Mouse (Mus musculus): ENCODE results near the gene Prkag2. TPM values are rescaled to one million over a fixed set of nuclear protein-coding genes. Genes with fewer than 3 reads are reported as not detected.

The Prkag2 gene
- polyA plus RNA-seq, 1 experiment from 2014 or later, result 59.1 TPM

DNA sequence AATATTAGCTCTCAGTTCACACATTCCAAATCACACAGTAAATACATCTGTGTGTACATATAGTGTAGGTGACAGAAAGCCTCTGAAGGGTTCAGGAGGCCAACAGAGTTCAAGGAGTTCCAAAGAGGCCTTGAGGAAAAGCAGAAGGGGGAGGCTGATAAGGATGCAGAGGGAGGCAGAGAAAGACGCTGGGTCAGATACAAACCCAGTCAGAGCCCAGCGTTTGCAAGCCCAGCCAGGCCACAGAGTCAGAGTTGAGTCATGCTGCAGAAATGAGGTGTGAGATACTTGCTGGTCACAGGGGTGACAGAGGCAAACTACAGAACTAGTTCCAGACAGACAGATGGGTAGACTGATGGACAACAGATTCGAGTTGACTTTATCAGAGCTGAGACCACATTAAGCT lies 70.2 kb downstream of the Prkag2 start:
- WGBS, result 82% methylated on average over 3 of the region's 3 CpGs
- Histone ChIP-seq H3K9me3 (ENCODE audit: control insufficient read depth, low read length) (no peaks in the 10 kb centered on the region), H3K27ac (ENCODE audit: low read depth, low read length) (no peak overlapping the region), H3K4me2 (ENCODE audit: low read depth) (no peak overlapping the region), H3K27me3 (ENCODE audit: control insufficient read depth, insufficient read depth, low read length) (no peaks in the 10 kb centered on the region), H3K4me3 (ENCODE audit: low read depth, low read length) (no peak overlapping the region), H3K4me1 (ENCODE audit: control insufficient read depth, insufficient read depth, low read length) (no peaks in the 10 kb centered on the region), H3K36me3 (ENCODE audit: control insufficient read depth, insufficient read depth, low read length) (no peaks in the 10 kb centered on the region), H3K9ac (ENCODE audit: low read length) (no peak overlapping the region)
- DNase-seq (ENCODE audit: low spot score), result no peak
- ATAC-seq (ENCODE audit: insufficient read depth, low FRiP score, low TSS enrichment), result no peak

GRCm38 (mm10) chr5:25027673-25028072 lies 72.8 kb downstream of the Prkag2 start:
- Histone ChIP-seq H3K36me3 (ENCODE audit: control insufficient read depth, insufficient read depth, low read length) (no peaks in the 10 kb centered on the region), H3K27ac (ENCODE audit: low read depth, low read length) (no peak overlapping the region), H3K4me3 (ENCODE audit: low read depth, low read length) (no peak overlapping the region), H3K9me3 (ENCODE audit: control insufficient read depth, low read length) (no peaks in the 10 kb centered on the region), H3K4me1 (ENCODE audit: control insufficient read depth, insufficient read depth, low read length) (no peaks in the 10 kb centered on the region), H3K27me3 (ENCODE audit: control insufficient read depth, insufficient read depth, low read length) (no peaks in the 10 kb centered on the region), H3K9ac (ENCODE audit: low read length) (no peak overlapping the region), H3K4me2 (ENCODE audit: low read depth) (no peak overlapping the region)
- DNase-seq (ENCODE audit: low spot score), result no peak
- no peak for ATAC-seq (ENCODE audit: insufficient read depth, low FRiP score, low TSS enrichment)
- 67% methylated on average over 4 of the region's 4 CpGs for WGBS

DNA sequence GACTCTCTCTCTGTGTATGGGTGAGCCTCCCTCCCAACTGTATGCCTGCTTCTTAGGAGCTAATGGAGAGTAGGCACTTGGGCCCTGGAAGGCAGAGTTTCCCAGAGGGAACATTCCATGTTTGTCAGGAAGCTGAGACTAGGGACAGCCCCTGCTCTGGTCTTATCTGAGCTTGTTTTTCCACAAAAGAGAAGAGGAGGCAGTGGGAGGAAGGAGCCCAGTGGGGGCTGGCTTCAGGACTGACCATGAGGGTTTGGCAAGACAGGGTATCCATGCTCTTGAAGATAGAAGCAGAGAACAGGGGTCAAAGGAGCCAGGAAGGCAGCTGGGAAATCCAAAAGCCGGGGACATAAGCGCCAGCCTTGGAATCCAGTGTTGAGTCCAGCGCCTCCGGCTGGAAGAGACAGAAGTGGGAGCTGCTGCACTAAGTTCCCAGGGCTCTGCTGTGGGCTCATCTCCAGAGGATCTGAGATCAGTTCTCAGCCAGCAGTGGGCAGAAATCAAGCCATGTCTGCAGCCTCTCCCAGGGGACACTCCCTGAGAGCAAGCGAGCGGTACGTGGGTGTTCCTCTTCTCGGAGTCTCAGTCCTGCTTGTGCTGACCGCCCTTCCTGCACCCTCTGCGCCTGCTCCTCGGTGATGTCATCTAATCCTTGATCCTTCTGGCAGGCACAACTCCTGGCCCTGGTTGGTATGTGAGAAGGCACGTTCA lies 75.0 kb downstream of the Prkag2 start:
- Histone ChIP-seq H3K4me2 (ENCODE audit: low read depth) (no peak overlapping the region), H3K36me3 (ENCODE audit: control insufficient read depth, insufficient read depth, low read length) (no peaks in the 10 kb centered on the region), H3K27me3 (ENCODE audit: control insufficient read depth, insufficient read depth, low read length) (no peaks in the 10 kb centered on the region), H3K9me3 (ENCODE audit: control insufficient read depth, low read length) (no peaks in the 10 kb centered on the region), H3K4me3 (ENCODE audit: low read depth, low read length) (no peak overlapping the region), H3K4me1 (ENCODE audit: control insufficient read depth, insufficient read depth, low read length) (no peaks in the 10 kb centered on the region), H3K9ac (ENCODE audit: low read length) (no peak overlapping the region), H3K27ac (ENCODE audit: low read depth, low read length) (no peak overlapping the region)
- no peak for DNase-seq (ENCODE audit: low spot score)
- 77% methylated on average over 12 of the region's 12 CpGs for WGBS
- no peak for ATAC-seq (ENCODE audit: insufficient read depth, low FRiP score, low TSS enrichment)

- Histone ChIP-seq H3K9ac (ENCODE audit: low read length) (no peak overlapping the region), H3K4me2 (ENCODE audit: low read depth) (no peak overlapping the region), H3K27ac (ENCODE audit: low read depth, low read length) (no peak overlapping the region), H3K9me3 (ENCODE audit: control insufficient read depth, low read length) (no peaks in the 10 kb centered on the region), H3K4me3 (ENCODE audit: low read depth, low read length) (no peak overlapping the region), H3K4me1 (ENCODE audit: control insufficient read depth, insufficient read depth, low read length) (no peaks in the 10 kb centered on the region), H3K27me3 (ENCODE audit: control insufficient read depth, insufficient read depth, low read length) (no peaks in the 10 kb centered on the region), H3K36me3 (ENCODE audit: control insufficient read depth, insufficient read depth, low read length) (no peaks in the 10 kb centered on the region)
- WGBS, result 56% methylated on average over 4 of the region's 4 CpGs
- no peak for DNase-seq (ENCODE audit: low spot score)
- no peak for ATAC-seq (ENCODE audit: insufficient read depth, low FRiP score, low TSS enrichment)
These were observed 77.5 kb downstream of the Prkag2 start for GRCm38 (mm10) chr5:25022904-25023303.

DNA sequence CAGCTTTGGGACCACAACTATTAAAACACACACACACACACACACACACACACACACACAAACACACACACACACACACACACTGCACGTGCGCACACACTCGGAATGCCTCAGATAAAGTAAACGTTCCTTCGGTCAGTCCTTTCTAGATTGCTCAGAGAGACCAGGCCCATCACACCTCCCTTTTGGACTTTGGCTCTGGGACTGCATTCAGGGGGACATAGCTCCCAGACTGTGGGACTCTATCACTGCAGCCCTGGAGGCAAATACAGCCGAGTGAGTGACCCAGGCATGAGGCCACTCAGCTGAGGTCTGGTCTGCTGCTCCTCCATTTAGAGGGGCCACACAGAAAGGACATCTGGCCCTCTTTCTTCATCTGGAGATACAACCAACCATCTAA lies 81.2 kb downstream of the Prkag2 start:
- Histone ChIP-seq H3K9me3 (ENCODE audit: control insufficient read depth, low read length) (no peaks in the 10 kb centered on the region), H3K4me1 (ENCODE audit: control insufficient read depth, insufficient read depth, low read length) (no peaks in the 10 kb centered on the region), H3K27ac (ENCODE audit: low read depth, low read length) (no peak overlapping the region), H3K4me3 (ENCODE audit: low read depth, low read length) (no peak overlapping the region), H3K36me3 (ENCODE audit: control insufficient read depth, insufficient read depth, low read length) (no peaks in the 10 kb centered on the region), H3K4me2 (ENCODE audit: low read depth) (no peak overlapping the region), H3K9ac (ENCODE audit: low read length) (no peak overlapping the region), H3K27me3 (ENCODE audit: control insufficient read depth, insufficient read depth, low read length) (no peaks in the 10 kb centered on the region)
- no peak for DNase-seq (ENCODE audit: low spot score)
- no peak for ATAC-seq (ENCODE audit: insufficient read depth, low FRiP score, low TSS enrichment)
- WGBS, result 86% methylated on average over 6 of the region's 6 CpGs

DNA sequence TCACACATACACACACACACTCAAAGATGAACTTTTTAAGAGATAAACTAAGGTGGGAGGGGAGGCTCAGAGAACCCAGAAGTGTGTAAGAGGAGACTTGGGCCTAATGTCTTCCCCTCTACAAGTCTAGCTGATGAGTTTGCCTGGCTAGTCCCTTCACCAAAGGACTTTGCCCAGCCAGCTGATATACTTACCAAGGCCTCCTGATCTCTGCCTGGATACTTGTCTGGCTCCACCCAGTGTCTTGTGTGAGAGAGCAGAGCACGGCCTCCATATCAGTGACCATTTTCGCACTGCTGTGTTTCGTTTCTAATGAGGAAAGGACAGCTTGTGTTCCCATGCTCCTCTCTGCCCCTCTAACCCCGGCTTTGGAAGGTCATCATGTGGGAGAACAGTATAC lies 88.3 kb downstream of the Prkag2 start:
- DNase-seq (ENCODE audit: low spot score) (no peak), ATAC-seq (ENCODE audit: insufficient read depth, low FRiP score, low TSS enrichment) (no peak)
- WGBS, result 90% methylated on average over 4 of the region's 4 CpGs
- Histone ChIP-seq H3K27ac (ENCODE audit: low read depth, low read length) (no peak overlapping the region), H3K27me3 (ENCODE audit: control insufficient read depth, insufficient read depth, low read length) (no peaks in the 10 kb centered on the region), H3K4me1 (ENCODE audit: control insufficient read depth, insufficient read depth, low read length) (no peaks in the 10 kb centered on the region; the same call in 1 of the 2 replicates), H3K4me3 (ENCODE audit: low read depth, low read length) (no peak overlapping the region), H3K9me3 (ENCODE audit: control insufficient read depth, low read length) (no peaks in the 10 kb centered on the region), H3K36me3 (ENCODE audit: control insufficient read depth, insufficient read depth, low read length) (no peaks in the 10 kb centered on the region), H3K9ac (ENCODE audit: low read length) (no peak overlapping the region), H3K4me2 (ENCODE audit: low read depth) (no peak overlapping the region)

DNA sequence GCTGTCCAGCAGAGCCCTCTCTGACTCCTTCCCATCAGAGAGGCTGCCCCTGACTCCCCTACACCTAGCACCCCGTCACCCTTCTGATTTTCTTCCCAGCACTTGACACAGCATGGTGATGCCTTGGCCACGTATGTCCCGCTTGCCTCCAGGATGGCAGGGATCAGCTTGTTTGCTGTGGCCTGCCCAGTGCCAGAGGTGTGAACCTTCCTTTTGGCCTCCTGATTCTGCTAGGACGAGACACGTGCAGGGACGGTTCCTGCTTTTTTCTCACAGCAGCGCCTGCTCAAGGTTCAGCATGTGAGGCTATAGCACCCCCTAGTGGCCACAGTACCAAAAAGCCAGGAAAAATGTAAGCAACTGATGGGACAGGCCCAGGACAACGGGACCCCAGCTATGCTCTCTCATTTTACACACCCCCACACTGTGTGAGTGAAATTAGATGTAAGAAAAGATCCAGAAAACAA lies 89.4 kb downstream of the Prkag2 start:
- Histone ChIP-seq H3K27ac (ENCODE audit: low read depth, low read length) (no peak overlapping the region), H3K36me3 (ENCODE audit: control insufficient read depth, insufficient read depth, low read length) (no peaks in the 10 kb centered on the region), H3K4me3 (ENCODE audit: low read depth, low read length) (no peak overlapping the region), H3K9me3 (ENCODE audit: control insufficient read depth, low read length) (no peaks in the 10 kb centered on the region), H3K27me3 (ENCODE audit: control insufficient read depth, insufficient read depth, low read length) (no peaks in the 10 kb centered on the region), H3K4me2 (ENCODE audit: low read depth) (0 out of 2 replicates have a peak overlapping the region, but pooled peaks have one; percentile 19), H3K9ac (ENCODE audit: low read length) (no peak overlapping the region), H3K4me1 (ENCODE audit: control insufficient read depth, insufficient read depth, low read length) (no peaks in the 10 kb centered on the region; the same call in 1 of the 2 replicates)
- WGBS, result 8% methylated on average over 8 of the region's 8 CpGs
- ATAC-seq (ENCODE audit: insufficient read depth, low FRiP score, low TSS enrichment) (peak; percentile 45), DNase-seq (ENCODE audit: low spot score) (peak; percentile 85)

DNA sequence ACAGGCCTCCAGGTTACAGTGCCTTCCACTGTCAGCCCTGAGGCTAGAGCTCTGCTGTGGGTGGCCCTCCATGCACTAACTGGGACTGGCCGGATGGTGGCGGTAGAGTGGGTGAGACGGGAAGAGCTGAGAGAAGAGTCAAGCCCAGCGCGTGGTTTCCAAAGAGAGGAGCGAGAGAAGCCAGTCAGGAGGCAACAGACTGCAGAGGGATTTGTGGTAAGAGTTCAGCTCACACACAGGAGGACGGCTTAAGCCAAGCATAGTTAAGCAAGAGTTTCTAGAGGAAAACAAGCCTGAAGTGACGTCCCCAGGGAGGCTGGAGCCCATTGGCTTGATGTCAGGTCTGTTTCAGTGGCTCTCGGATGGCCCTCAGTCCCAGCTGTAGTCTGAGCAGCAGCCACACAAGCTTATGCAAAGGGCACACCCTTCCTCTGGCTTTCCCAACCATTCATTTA lies 90.0 kb downstream of the Prkag2 start:
- Histone ChIP-seq H3K9ac (ENCODE audit: low read length) (no peak overlapping the region), H3K4me1 (ENCODE audit: control insufficient read depth, insufficient read depth, low read length) (no peaks in the 10 kb centered on the region; the same call in 1 of the 2 replicates), H3K27me3 (ENCODE audit: control insufficient read depth, insufficient read depth, low read length) (no peaks in the 10 kb centered on the region), H3K36me3 (ENCODE audit: control insufficient read depth, insufficient read depth, low read length) (no peaks in the 10 kb centered on the region), H3K9me3 (ENCODE audit: control insufficient read depth, low read length) (no peaks in the 10 kb centered on the region), H3K4me2 (ENCODE audit: low read depth) (0 out of 2 replicates have a peak overlapping the region, but pooled peaks have one; percentile 10), H3K27ac (ENCODE audit: low read depth, low read length) (no peak overlapping the region), H3K4me3 (ENCODE audit: low read depth, low read length) (no peak overlapping the region)
- 7% methylated on average over 9 of the region's 9 CpGs for WGBS
- ATAC-seq (ENCODE audit: insufficient read depth, low FRiP score, low TSS enrichment), result peak; percentile 73
- DNase-seq (ENCODE audit: low spot score), result peak; percentile 87

DNA sequence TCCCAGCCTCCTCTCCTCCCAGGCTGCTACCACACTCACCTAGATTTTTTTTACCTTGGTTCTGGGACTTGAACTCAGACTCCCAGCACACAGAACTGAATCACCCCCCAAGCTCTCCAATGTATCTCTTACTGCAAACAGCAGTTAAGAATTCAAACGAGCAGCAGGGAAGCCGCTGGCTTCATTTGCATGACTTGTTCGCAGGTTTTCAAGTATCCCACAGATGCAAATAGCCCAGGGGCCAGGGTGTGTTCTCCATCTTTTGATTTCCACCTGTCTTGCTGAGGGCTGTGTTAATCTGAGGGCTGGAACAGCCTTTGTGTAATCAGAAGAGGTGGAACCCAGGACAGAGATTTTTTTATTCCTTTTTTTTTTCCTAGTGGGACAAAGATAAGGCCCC lies 90.7 kb downstream of the Prkag2 start:
- no peak for DNase-seq (ENCODE audit: low spot score)
- no peak overlapping the region for H3K27ac ChIP-seq (ENCODE audit: low read depth, low read length)
- WGBS, result 35% methylated on average over 3 of the region's 3 CpGs
- no peaks in the 10 kb centered on the region for H3K36me3 ChIP-seq (ENCODE audit: control insufficient read depth, insufficient read depth, low read length)
- no peak overlapping the region for H3K9ac ChIP-seq (ENCODE audit: low read length)
- H3K27me3 ChIP-seq (ENCODE audit: control insufficient read depth, insufficient read depth, low read length), result no peaks in the 10 kb centered on the region
- H3K4me3 ChIP-seq (ENCODE audit: low read depth, low read length), result no peak overlapping the region
- no peak for ATAC-seq (ENCODE audit: insufficient read depth, low FRiP score, low TSS enrichment)
- no peaks in the 10 kb centered on the region; the same call in 1 of the 2 replicates for H3K4me1 ChIP-seq (ENCODE audit: control insufficient read depth, insufficient read depth, low read length)
- no peak overlapping the region for H3K4me2 ChIP-seq (ENCODE audit: low read depth)
- no peaks in the 10 kb centered on the region for H3K9me3 ChIP-seq (ENCODE audit: control insufficient read depth, low read length)

Measured in neural tube, embryonic 11.5 days (tissue).